Mouse (Mus musculus) heart, embryonic 10.5 days (tissue): Measurements from ENCODE around the gene Cpm. TPM values are rescaled to one million over a fixed set of nuclear protein-coding genes. Genes with fewer than 3 reads are reported as not detected.

Source experiments
- DNase-seq: peaks from one replicate; pipeline ENCODE4 v3.0.0-alpha.2; 2017; ENCODE audit warnings: low spot score
- H3K27ac ChIP-seq: fragments of 300-500 bp; sonication (generic); 2 replicates; pipeline ENCODE4 v1.5.1; 2016; ENCODE audit warnings: mild to moderate bottlenecking
- H3K27me3 ChIP-seq: fragments of 300-500 bp; sonication (generic); 2 replicates; pipeline ENCODE4 v1.6.1; 2016; ENCODE audit warnings: mild to moderate bottlenecking; ENCODE audit not compliant: poor library complexity, insufficient read depth, severe bottlenecking
- H3K36me3 ChIP-seq: fragments of 300-500 bp; sonication (generic); 2 replicates; pipeline ENCODE4 v1.6.1; 2016; ENCODE audit warnings: mild to moderate bottlenecking, moderate library complexity
- H3K4me1 ChIP-seq: fragments of 300-500 bp; sonication (generic); 2 replicates; pipeline ENCODE4 v1.6.1; 2016; ENCODE audit warnings: mild to moderate bottlenecking
- H3K4me3 ChIP-seq: fragments of 300-500 bp; sonication (generic); 2 replicates; pipeline ENCODE4 v1.5.1; 2016; ENCODE audit warnings: mild to moderate bottlenecking, moderate library complexity
- H3K9me3 ChIP-seq: fragments of 300-500 bp; sonication (generic); 2 replicates; pipeline ENCODE4 v1.6.1; 2016; ENCODE audit warnings: mild to moderate bottlenecking, moderate library complexity
- WGBS: fragments of 180-500 bp; shearing (Covaris S2); methylation state at CpG from one replicate; pipeline ENCODE4 v1.1.7; 2016; 5-methylcytosine and 5-hydroxymethylcytosine counted together
- polyA plus RNA-seq: library from polyadenylated mRNA; unstranded; fragments of >200 nt; fragmentation: Nextera tagmentation; extraction: Ambion mirVana; gene quantifications from 2 replicates; pipeline ENCODE4 v1.2.1, GENCODE M21; 2016

The Cpm gene
- polyA plus RNA-seq, 1 experiment from 2014 or later: 28.3 TPM

DNA sequence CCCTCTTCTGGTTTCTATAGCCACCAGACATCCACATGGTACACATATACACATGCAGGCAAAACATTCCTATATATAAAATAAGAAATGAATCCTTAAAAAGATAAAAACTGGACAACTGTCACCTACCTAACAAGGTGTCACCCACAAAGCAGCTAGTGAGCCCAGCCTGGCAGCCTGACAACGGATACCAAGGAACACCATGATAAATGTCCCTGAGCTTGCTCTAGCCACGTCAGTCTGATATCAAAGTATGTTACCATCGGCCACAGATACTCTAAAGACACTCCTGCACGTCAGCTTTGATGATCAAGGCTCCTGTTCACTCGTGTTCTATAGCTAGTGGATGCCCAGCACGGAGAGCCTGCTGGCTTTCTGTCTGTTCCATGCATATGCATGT, 77.1 kb downstream of the Cpm start:
- H3K4me3 ChIP-seq: no peak overlapping the region
- no peak overlapping the region for H3K27ac ChIP-seq
- H3K27me3 ChIP-seq: no peaks in the 10 kb centered on the region
- DNase-seq: no peak
- H3K36me3 ChIP-seq: peaks cover 71% of the 10 kb centered on the region
- H3K4me1 ChIP-seq: peaks cover 11% of the 10 kb centered on the region; the same call in 1 of the 2 replicates
- WGBS: 89% methylated on average over 6 of the region's 6 CpGs
- H3K9me3 ChIP-seq: no peaks in the 10 kb centered on the region

DNA sequence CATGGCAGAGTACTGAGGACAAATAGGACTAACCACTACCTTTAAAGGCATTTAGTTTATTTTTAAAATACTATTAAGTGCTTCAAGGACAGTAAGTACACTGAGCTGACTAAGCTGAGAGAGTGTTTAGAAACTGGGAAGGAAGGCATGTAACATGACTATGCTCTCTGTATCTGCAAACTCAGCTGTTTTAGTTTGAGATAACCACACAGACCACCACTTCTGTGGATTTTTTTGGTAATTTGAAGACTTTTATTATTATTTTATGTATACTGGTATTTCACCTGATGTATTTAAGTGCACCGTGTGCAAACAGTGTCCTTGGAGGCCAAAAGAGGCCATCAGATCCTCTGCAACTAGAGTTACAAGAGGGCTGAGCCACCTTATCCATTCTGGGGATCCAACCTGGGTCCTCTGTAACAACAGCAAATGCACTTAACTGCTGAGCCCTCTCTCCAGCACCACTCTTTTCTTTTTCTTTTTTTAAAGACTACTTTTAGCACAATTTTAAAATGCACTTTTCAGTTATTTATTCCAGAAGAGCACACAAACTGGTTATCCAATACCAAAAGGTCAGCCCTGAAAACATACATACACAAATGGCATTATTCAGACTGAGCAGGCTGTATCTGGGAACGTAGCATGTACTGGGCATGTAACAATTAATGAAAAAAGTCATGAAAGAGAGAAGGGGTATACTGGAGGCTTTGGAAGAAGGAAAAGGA, 78.0 kb downstream of the Cpm start:
- WGBS: 90% methylated on average over 2 of the region's 2 CpGs

GRCm38 (mm10) chr10:117708376-117708775, 79.1 kb downstream of the Cpm start:
- no peaks in the 10 kb centered on the region for H3K27me3 ChIP-seq
- no peaks in the 10 kb centered on the region for H3K9me3 ChIP-seq
- peaks cover 52% of the 10 kb centered on the region for H3K36me3 ChIP-seq
- WGBS: 97% methylated on average over 2 of the region's 2 CpGs
- no peak overlapping the region for H3K27ac ChIP-seq
- no peak for DNase-seq
- H3K4me3 ChIP-seq: no peak overlapping the region
- peaks cover 17% of the 10 kb centered on the region; the same call in 1 of the 2 replicates for H3K4me1 ChIP-seq

More for the DNA sequence above, 78.0 kb downstream of the Cpm start:
- no peak overlapping the region for H3K27ac ChIP-seq
- peaks cover 17% of the 10 kb centered on the region; the same call in 1 of the 2 replicates for H3K4me1 ChIP-seq
- H3K4me3 ChIP-seq: no peak overlapping the region
- no peaks in the 10 kb centered on the region for H3K27me3 ChIP-seq
- DNase-seq: no peak
- H3K9me3 ChIP-seq: no peaks in the 10 kb centered on the region
- H3K36me3 ChIP-seq: peaks cover 63% of the 10 kb centered on the region

GRCm38 (mm10) chr10:117708856-117709255, 79.6 kb downstream of the Cpm start:
- Histone ChIP-seq H3K4me3 (peak overlapping the region; percentile 92), H3K4me1 (peaks cover 17% of the 10 kb centered on the region; the same call in 1 of the 2 replicates), H3K36me3 (peaks cover 47% of the 10 kb centered on the region), H3K27ac (no peak overlapping the region), H3K9me3 (no peaks in the 10 kb centered on the region), H3K27me3 (no peaks in the 10 kb centered on the region)
- no peak for DNase-seq
- 85% methylated on average over 9 of the region's 9 CpGs for WGBS

- H3K36me3 ChIP-seq: peaks cover 43% of the 10 kb centered on the region
Measured at GRCm38 (mm10) chr10:117709326-117709830, 80.1 kb downstream of the Cpm start.

GRCm38 (mm10) chr10:117709930-117710603, 80.8 kb downstream of the Cpm start:
- Histone ChIP-seq H3K4me3 (peak overlapping the region; percentile 92), H3K36me3 (peaks cover 36% of the 10 kb centered on the region), H3K9me3 (no peaks in the 10 kb centered on the region), H3K27me3 (no peaks in the 10 kb centered on the region), H3K4me1 (peaks cover 17% of the 10 kb centered on the region; the same call in 1 of the 2 replicates), H3K27ac (peak overlapping the region; percentile 100)
- peak; percentile 94 for DNase-seq
- under 1% methylated on average over 57 of the region's 71 CpGs for WGBS

More at GRCm38 (mm10) chr10:117709326-117709830, 80.1 kb downstream of the Cpm start:
- 48% methylated on average over 12 of the region's 12 CpGs for WGBS
- no peak for DNase-seq
- Histone ChIP-seq H3K27ac (peak overlapping the region; percentile 100), H3K9me3 (no peaks in the 10 kb centered on the region), H3K27me3 (no peaks in the 10 kb centered on the region), H3K4me1 (peaks cover 17% of the 10 kb centered on the region; the same call in 1 of the 2 replicates), H3K4me3 (peak overlapping the region; percentile 92)

- no peaks in the 10 kb centered on the region for H3K27me3 ChIP-seq
- peak; percentile 94 for DNase-seq
- under 1% methylated on average over 52 of the region's 52 CpGs for WGBS
- peak within 1 kb of the TSS; percentile 100 for H3K27ac ChIP-seq
- no peaks in the 10 kb centered on the region for H3K9me3 ChIP-seq
- peaks cover 30% of the 10 kb centered on the region for H3K36me3 ChIP-seq
- peaks cover 17% of the 10 kb centered on the region; the same call in 1 of the 2 replicates for H3K4me1 ChIP-seq
- peak within 1 kb of the TSS; percentile 92 for H3K4me3 ChIP-seq
Measured at GRCm38 (mm10) chr10:117710604-117711141, 81.4 kb downstream of the Cpm start, which contains the start of gene Mdm2. Gene Mdm2 (minus strand): TSS chr10:117710758.

DNA sequence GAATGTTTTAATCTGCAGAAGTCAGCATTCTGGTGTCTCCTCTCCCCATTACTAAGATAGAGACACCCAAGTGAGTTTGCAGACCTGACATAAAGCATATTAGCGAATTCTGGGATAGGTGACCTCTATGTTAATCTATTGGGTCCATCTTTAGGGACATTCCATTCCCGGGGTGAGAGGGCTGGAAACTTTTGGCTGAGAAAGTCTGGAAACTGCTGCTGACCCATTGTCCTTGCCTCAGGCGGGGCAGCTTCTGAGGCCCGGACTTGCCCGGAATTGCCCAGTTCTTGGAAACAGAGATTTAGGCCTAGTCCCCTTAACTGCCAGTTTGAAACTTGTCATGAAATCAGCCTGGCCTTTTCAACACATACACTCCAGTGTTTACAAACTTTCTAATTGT, 82.1 kb downstream of the Cpm start:
- 58% methylated on average over 5 of the region's 5 CpGs for WGBS
- Histone ChIP-seq H3K4me3 (peak overlapping the region; percentile 92), H3K27ac (peak overlapping the region; percentile 100; the same call in 1 of the 2 replicates), H3K4me1 (peaks cover 17% of the 10 kb centered on the region; the same call in 1 of the 2 replicates), H3K27me3 (no peaks in the 10 kb centered on the region), H3K36me3 (peaks cover 26% of the 10 kb centered on the region), H3K9me3 (no peaks in the 10 kb centered on the region)
- peak; percentile 74 for DNase-seq

- Histone ChIP-seq H3K9me3 (no peaks in the 10 kb centered on the region), H3K4me3 (no peak overlapping the region), H3K27me3 (no peaks in the 10 kb centered on the region), H3K36me3 (peaks cover 18% of the 10 kb centered on the region), H3K27ac (no peak overlapping the region), H3K4me1 (peaks cover 17% of the 10 kb centered on the region)
- DNase-seq: no peak
- WGBS: 85% methylated on average over 9 of the region's 9 CpGs
Measured at GRCm38 (mm10) chr10:117712191-117712754, 83.0 kb downstream of the Cpm start.

GRCm38 (mm10) chr10:117712871-117713270, 83.6 kb downstream of the Cpm start:
- no peaks in the 10 kb centered on the region for H3K9me3 ChIP-seq
- no peak overlapping the region for H3K4me3 ChIP-seq
- no peaks in the 10 kb centered on the region for H3K27me3 ChIP-seq
- WGBS: 90% methylated on average over 9 of the region's 9 CpGs
- H3K36me3 ChIP-seq: peaks cover 12% of the 10 kb centered on the region
- DNase-seq: no peak
- peaks cover 22% of the 10 kb centered on the region for H3K4me1 ChIP-seq
- no peak overlapping the region for H3K27ac ChIP-seq

GRCm38 (mm10) chr10:117713466-117713865, 84.2 kb downstream of the Cpm start:
- Histone ChIP-seq H3K9me3 (no peaks in the 10 kb centered on the region), H3K4me1 (peaks cover 28% of the 10 kb centered on the region), H3K27me3 (no peaks in the 10 kb centered on the region), H3K27ac (no peak overlapping the region), H3K4me3 (no peak overlapping the region), H3K36me3 (peaks cover 7% of the 10 kb centered on the region; the same call in 1 of the 2 replicates)
- WGBS: 93% methylated on average over 8 of the region's 8 CpGs
- DNase-seq: peak; percentile 61

DNA sequence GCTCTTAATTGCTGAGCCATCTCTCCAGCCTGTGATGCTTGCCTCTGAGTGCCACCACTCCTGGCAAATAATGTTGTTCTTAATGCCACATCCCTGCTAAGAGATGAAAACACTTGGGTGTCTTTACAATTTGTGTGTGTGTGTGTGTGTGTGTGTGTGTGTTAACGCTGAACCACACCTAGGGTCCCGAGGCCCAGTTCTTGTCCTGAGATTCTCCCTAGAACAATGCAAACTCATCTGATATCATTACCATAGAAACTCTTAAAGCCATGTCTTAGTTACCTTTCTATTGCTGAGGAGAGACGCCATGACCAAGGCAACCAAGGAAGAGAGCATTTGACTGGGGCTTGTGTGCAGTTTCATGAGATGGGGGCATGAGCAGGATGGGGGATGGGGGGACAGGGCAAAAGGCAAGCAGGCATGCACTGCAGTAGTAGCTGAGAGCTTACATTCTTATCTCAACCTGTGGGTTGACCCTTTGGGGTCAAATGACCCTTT, 84.8 kb downstream of the Cpm start:
- Histone ChIP-seq H3K4me3 (no peak overlapping the region), H3K9me3 (no peaks in the 10 kb centered on the region), H3K36me3 (peaks cover 3% of the 10 kb centered on the region; the same call in 1 of the 2 replicates), H3K4me1 (peaks cover 28% of the 10 kb centered on the region), H3K27ac (no peak overlapping the region), H3K27me3 (no peaks in the 10 kb centered on the region)
- peak; percentile 58 for DNase-seq
- 83% methylated on average over 3 of the region's 3 CpGs for WGBS
